Mouse (Mus musculus) frontal cortex, adult 2 months (tissue): Measurements from ENCODE around the gene Tubg2. TPM values are rescaled to one million over a fixed set of nuclear protein-coding genes. Genes with fewer than 3 reads are reported as not detected.

Source experiments
- DNase-seq, 2 experiments: peaks; one replicate each; pipeline ENCODE4 v3.0.0; 2022; ENCODE audit warnings: low spot score in 1 of 2; ENCODE audit errors: extremely low spot score in 1 of 2
- polyA plus RNA-seq: library from polyadenylated mRNA; depleted of rRNA; stranded (reverse); fragments of >200 nt; gene quantifications from 2 replicates; pipeline ENCODE4 v1.2.3, GENCODE M21; 2012; rRNA removed

Tubg2 gene
- polyA plus RNA-seq, 1 experiment: 56.4 TPM

- no peak for DNase-seq
Observed at GRCm38 (mm10) chr11:101190913-101191907, 35.5 kb downstream of the Tubg2 start.

GRCm38 (mm10) chr11:101191919-101192470 lies 36.3 kb downstream of the Tubg2 start:
- no peak for DNase-seq

GRCm38 (mm10) chr11:101192646-101193045 lies 36.9 kb downstream of the Tubg2 start:
- DNase-seq: no peak

- no peak for DNase-seq
Observed at GRCm38 (mm10) chr11:101193076-101193475, 37.4 kb downstream of the Tubg2 start.

DNA sequence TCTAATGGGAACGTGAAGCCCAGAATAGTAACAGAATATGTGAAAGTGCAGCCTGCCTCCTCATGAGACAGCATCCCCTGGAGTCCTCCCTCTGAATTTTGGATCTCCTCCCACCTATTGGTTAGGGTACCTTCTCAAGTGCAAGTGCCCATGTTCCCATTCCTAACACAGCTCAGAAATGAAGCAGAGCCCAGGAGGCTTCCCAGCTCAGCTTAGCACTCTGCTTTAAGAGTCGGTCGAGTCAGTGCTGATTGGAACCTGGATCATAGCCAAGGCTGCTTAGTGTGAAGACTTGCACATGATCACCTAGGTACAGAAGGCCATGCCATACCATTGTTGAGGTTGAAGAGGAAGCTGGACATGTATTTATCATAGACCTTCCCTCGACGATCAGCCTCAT lies 38.4 kb downstream of the Tubg2 start:
- no peak for DNase-seq

DNA sequence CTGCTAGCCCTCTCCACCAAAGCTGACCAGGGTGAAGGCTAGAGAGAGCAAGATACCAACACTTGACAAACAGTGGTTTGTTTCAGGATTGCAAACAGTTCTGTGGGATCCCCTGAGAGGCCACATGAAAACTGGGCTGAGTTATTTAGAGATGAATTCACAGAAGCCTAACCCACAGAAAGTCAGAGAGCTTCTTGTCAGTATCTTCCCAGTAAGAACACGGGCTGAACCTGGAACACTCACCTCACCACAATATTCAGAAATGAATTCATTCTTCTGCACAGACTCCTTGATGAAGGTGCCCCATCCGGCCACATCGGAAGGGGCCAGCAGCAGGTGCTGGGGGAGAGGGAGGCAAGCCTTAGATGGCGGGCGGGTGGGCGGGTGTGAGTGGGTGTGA lies 38.9 kb downstream of the Tubg2 start:
- no peak for DNase-seq

DNA sequence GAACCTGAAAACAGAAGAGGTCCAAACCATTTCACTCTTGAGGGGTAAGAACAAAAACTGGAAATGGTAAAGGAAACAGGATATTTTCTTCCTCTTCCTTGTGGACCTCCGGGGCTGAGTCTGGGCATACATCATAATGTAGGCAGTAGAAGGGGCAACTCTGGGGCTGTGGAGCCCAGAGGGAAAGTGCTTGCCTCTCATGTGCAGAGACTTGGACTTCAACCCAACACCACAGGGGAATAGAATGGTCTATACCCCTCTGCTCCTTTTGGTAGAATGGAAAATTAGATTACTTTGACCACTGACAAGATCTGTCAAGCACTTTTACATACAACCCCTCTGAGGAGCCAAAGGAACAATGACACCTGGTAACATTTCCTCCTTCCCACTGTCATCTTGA lies 39.4 kb downstream of the Tubg2 start:
- DNase-seq: no peak

DNA sequence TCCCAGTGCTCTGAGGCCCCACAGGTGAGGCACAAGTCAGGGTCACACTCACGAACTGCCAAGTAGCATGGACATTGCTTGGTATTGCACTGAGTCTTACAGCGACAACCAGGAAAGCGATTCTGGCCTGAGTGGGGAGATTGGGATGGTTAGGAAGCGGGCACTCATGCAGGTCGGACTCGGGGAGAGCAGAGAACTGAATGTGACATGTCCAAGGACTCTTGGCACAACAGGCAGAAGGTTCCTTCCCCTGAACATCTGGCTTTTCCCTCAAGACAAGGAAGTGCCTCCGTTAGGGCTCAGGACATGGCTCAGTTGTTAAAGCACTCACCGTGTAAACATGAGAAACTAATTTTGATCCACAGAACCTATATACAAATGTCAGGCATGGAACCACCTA lies 39.9 kb downstream of the Tubg2 start:
- no peak for DNase-seq

DNA sequence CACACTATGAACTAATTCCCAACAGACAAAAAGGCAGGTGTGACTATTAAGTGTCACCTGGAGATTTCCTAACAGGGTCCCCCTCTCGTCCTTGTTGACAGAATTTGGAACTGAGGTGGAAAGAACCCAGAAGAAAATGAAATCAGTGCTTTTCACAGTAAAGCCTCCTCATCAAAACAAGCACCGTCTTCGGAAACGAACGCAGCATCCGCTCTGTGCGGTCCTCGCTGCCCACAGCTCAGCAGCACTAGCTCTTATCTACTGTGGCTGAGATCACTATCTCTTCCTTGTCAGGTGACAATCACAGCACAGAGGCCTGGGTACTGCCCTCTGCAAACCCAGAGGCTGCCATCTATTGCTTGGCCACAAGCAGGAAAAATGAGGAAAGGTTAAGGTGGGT lies 40.5 kb downstream of the Tubg2 start:
- DNase-seq: no peak

DNA sequence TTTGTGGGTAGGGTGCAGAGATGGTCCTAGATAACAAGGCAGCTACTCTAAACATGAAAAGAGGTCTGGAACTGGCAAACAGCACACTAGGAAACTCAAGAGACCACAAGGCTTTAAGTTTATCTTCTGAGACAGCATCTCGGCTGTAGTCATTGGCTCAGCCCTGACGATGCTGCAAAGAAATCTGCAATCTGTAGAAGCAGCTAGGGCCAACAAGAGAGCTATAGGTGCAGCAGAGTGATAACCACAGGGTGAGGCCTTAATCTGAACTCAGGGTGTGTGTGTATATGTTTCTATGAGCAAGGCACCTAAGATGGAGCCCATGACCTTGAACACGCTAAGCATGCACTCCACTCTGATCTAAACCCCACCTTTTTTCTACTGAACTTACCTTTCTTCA lies 43.8 kb downstream of the Tubg2 start:
- DNase-seq: no peak

DNA sequence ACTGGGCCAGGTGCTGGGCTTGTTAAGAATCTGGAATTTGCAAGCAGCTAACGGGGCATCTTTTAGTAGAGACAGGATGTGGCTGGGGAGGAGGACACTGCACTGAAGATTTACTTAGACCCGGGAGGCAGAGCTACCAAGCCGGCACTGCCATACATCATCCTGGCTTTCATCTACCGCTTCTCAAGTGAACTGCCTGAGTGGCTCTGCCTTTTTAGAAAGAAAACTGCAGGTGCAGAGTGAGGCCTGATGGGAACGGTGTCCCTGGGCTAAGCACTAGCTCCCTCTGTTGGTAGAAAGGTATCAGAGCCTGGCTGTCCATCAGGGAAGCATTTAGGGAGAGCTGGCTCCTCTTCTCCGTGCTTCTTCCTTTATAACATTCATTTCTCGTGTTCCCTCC lies 45.3 kb downstream of the Tubg2 start:
- DNase-seq: peak in 1 of 2 experiments; percentile 79

Other genes with a start within 250 kb of the Tubg2 start
- gene Stat3, start 216.4 kb upstream of the Tubg2 start, polyA plus RNA-seq: 49.1 TPM in 2 replicates
- gene Cavin1, start 185.0 kb upstream of the Tubg2 start, polyA plus RNA-seq: 20.9 and 21.0 TPM in 2 replicates
- gene Atp6v0a1, start 146.5 kb upstream of the Tubg2 start, polyA plus RNA-seq: 312 and 317 TPM in 2 replicates
- gene Naglu, start 85.9 kb upstream of the Tubg2 start, polyA plus RNA-seq: 11.8 and 13.0 TPM in 2 replicates
- gene Hsd17b1, start 77.5 kb upstream of the Tubg2 start, polyA plus RNA-seq: 0.46 and 0.55 TPM in 2 replicates
- gene Coasy, start 73.3 kb upstream of the Tubg2 start, polyA plus RNA-seq: 30.8 and 34.1 TPM in 2 replicates
- 52.0 and 56.0 TPM in 2 replicates for gene Mlx, start 68.6 kb upstream of the Tubg2 start, polyA plus RNA-seq
- 5.6 and 7.8 TPM in 2 replicates for gene Psmc3ip, start 60.5 kb upstream of the Tubg2 start, polyA plus RNA-seq
- gene Retreg3, start 36.0 kb upstream of the Tubg2 start, polyA plus RNA-seq: 66.2 and 66.5 TPM in 2 replicates
- 21.5 and 24.7 TPM in 2 replicates for gene Tubg1, start 36.0 kb upstream of the Tubg2 start, polyA plus RNA-seq
- gene Cntnap1, start 14.6 kb downstream of the Tubg2 start, polyA plus RNA-seq: 65.8 TPM in 2 replicates
- gene Plekhh3, start 15.4 kb downstream of the Tubg2 start, polyA plus RNA-seq: 15.8 and 17.9 TPM in 2 replicates
- 0.36 and 0.42 TPM in 2 replicates for gene Ccr10, start 19.5 kb downstream of the Tubg2 start, polyA plus RNA-seq
- gene Ezh1, start 70.6 kb downstream of the Tubg2 start, polyA plus RNA-seq: 44.8 and 50.3 TPM in 2 replicates
- 65.6 and 82.1 TPM in 2 replicates for gene Ramp2, start 90.1 kb downstream of the Tubg2 start, polyA plus RNA-seq
- 63.8 TPM in 2 replicates for gene Vps25, start 97.8 kb downstream of the Tubg2 start, polyA plus RNA-seq
- gene Wnk4, start 104.7 kb downstream of the Tubg2 start, polyA plus RNA-seq: 10.8 and 12.5 TPM in 2 replicates
- 0.71 and 0.84 TPM in 2 replicates for gene Cntd1, start 123.1 kb downstream of the Tubg2 start, polyA plus RNA-seq
- 147 and 151 TPM in 2 replicates for gene Coa3, start 123.2 kb downstream of the Tubg2 start, polyA plus RNA-seq
- 177 and 195 TPM in 2 replicates for gene Becn1, start 146.4 kb downstream of the Tubg2 start, polyA plus RNA-seq
- gene Psme3, start 160.3 kb downstream of the Tubg2 start, polyA plus RNA-seq: 101 and 108 TPM in 2 replicates
- gene Aoc2, start 169.2 kb downstream of the Tubg2 start, polyA plus RNA-seq: 4.5 and 5.1 TPM in 2 replicates
- 0.71 and 0.88 TPM in 2 replicates for gene Aoc3, start 174.7 kb downstream of the Tubg2 start, polyA plus RNA-seq
- not detected in 2 replicates for gene G6pc, start 211.7 kb downstream of the Tubg2 start, polyA plus RNA-seq